Mouse (Mus musculus): Measurements from ENCODE around the gene Polr1c.

- TF ChIP-seq CTCF (IDR thresholded peaks at IDR 0.05; ENCODE audit: low read depth, low read length) (no peak), GATA1 (IDR thresholded peaks at IDR 0.05; ENCODE audit: borderline replicate concordance, low read length) (no peak), POLR2AphosphoS5 (IDR thresholded peaks at IDR 0.05; ENCODE audit: insufficient replicate concordance, low read depth, low read length) (no peak)
Observed at GRCm38 (mm10) chr17:46206676-46207075, 41.2 kb downstream of the Polr1c start.
